Mouse (Mus musculus) kidney, adult 10 weeks (tissue): Measurements from ENCODE around the gene Higd1a. TPM values are rescaled to one million over a fixed set of nuclear protein-coding genes. Genes with fewer than 3 reads are reported as not detected.

Source experiments
- polyA plus RNA-seq: library from polyadenylated mRNA; stranded (reverse); fragments of 350-450 nt; fragmentation: Illumina TruSeq; extraction: RNeasy Lipid Tissue Mini Kit (QIAGEN cat#74804); gene quantifications from one replicate; pipeline ENCODE4 v1.2.3, GENCODE M21; 2014; ENCODE audit warnings: low read depth, low replicate concordance

Gene Higd1a
- polyA plus RNA-seq: 76.6 TPM

DNA sequence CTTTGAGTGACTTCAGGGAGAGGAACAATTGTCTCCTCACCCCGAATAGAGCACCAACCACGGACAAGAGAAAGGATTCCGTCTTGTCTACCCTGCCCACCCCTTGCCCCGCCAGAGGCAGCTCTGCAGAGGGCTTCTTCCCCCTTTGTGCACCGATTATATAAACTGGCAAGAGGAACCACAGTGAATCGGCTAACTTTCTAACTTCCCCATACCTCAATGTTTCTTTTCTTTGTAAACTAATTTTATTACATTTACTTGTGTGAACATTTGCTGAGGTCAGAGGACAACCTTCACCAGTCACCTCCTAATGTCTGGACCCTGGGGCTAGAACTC lies at the start of gene Higd1a:
Gene Higd1a, minus strand, starts transcription at position 210 of the 336 bp plus-strand sequence.

DNA sequence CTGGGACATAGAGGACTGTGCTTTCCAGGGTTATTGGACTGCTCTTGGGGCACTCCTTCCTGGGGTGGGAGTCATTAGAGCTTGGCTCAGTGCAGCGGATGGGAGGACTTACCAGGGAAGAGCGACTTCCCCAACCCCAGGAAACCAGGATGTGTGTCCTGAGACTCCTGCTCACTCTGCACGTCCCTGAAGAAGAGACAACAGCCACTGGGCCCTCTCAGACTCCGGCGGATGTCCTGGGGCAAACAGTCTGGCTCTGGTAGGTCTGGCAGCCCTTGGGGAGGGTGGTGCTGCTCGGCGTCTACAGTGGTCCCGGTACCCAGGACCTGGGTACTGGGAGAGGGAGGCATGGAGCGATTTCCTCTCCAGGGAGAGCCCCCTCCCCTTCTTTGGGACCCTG lies 40.1 kb upstream of the Higd1a start, which contains the start of gene Ackr2:
Gene Ackr2, plus strand, starts transcription at position 111 of the 400 bp plus-strand sequence.

DNA sequence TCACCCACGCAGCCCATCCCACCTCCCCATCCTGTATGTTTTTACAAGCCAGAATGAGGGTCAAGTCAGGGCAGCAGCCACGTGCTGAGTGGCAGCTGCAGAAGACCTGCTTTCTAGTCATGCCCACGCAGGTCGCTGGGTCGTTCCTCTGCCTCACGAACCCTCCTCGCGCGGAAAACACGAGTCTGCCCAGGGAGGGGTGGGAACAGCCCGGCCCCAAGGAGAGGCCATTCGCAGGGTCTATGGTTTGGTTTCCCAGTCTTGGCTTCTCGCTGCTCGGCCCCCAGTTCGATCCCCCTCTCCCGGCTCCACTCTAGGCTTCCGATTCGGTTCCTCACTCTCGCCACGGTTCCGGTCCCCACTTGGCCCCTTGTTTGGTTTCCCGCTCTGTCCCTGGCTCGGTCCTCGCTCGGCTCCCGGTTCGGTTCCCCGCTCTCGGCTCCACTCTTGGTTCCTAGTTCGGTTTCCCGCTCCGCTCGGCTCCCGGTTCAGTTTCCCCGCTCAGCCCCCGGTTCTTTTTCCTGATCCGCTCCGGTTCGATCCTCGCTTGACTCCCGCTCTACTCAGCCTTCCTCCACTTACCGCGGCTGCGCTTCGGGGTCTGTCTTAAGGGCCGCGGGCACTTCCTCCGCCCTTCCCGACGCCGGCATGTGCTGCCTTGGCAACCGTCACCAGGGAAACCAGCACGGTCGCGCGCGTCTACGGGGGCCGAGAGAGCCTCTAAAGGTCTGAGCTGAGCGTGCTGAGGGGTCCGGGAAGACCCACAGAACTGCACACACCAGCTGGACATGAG lies 19.1 kb downstream of the Higd1a start, which contains the start of gene Ccdc13:
Gene Ccdc13, minus strand, starts transcription at position 633 of the 793 bp plus-strand sequence.

Other genes starting within 250 kb of the Higd1a start
- not detected for gene Lyzl4, start 216.3 kb downstream of the Higd1a start, polyA plus RNA-seq
- gene Vipr1, start 215.6 kb downstream of the Higd1a start, polyA plus RNA-seq: 0.24 TPM
- gene Sec22c, start 152.9 kb downstream of the Higd1a start, polyA plus RNA-seq: 6.2 TPM
- gene Ss18l2, start 148.0 kb downstream of the Higd1a start, polyA plus RNA-seq: 77.1 TPM
- gene Nktr, start 139.2 kb downstream of the Higd1a start, polyA plus RNA-seq: 81.3 TPM
- gene Zfp651, start 99.0 kb downstream of the Higd1a start, polyA plus RNA-seq: 0.08 TPM
- gene Klhl40, start 80.8 kb downstream of the Higd1a start, polyA plus RNA-seq: not detected
- gene Hhatl, start 65.9 kb downstream of the Higd1a start, polyA plus RNA-seq: not detected
- gene Ccdc13, start 18.9 kb downstream of the Higd1a start, polyA plus RNA-seq: not detected
- 0.32 TPM for gene Ackr2, start 40.0 kb upstream of the Higd1a start, polyA plus RNA-seq
- not detected for gene Cyp8b1, start 57.9 kb upstream of the Higd1a start, polyA plus RNA-seq
- 0.12 TPM for gene Fam198a, start 92.6 kb upstream of the Higd1a start, polyA plus RNA-seq
- gene Pomgnt2, start 138.7 kb upstream of the Higd1a start, polyA plus RNA-seq: 0.61 TPM